Mouse (Mus musculus): ENCODE results near the gene Slc7a8.

Slc7a8 gene

GRCm38 (mm10) chr14:54678657-54679304, 103.0 kb downstream of the Slc7a8 start:
- TF ChIP-seq POU5F1 (IDR thresholded peaks at IDR 0.05; ENCODE audit: borderline replicate concordance, low read length) (no peak), NANOG (IDR thresholded peaks at IDR 0.05; ENCODE audit: borderline replicate concordance, low read length) (no peak), CTCF (conservative IDR thresholded peaks at IDR 0.05; ENCODE audit: low read length) (no peak)
- Histone ChIP-seq H3K9me3 (ENCODE audit: low read length) (no peaks in the 10 kb centered on the region), H3K4me1 (replicated peaks; ENCODE audit: low read depth, low read length) (peaks cover 6% of the 10 kb centered on the region), H3K4me3 (replicated peaks; ENCODE audit: low read length) (no peak overlapping the region), H3K36me3 (ENCODE audit: insufficient read depth, low read length) (peaks cover 73% of the 10 kb centered on the region), H3K27me3 (ENCODE audit: insufficient read depth, low read length) (no peaks in the 10 kb centered on the region)

- H3K4me3 ChIP-seq (replicated peaks; ENCODE audit: low read length): no peak overlapping the region
- H3K36me3 ChIP-seq (ENCODE audit: insufficient read depth, low read length): peaks cover 76% of the 10 kb centered on the region
- peaks cover 6% of the 10 kb centered on the region for H3K4me1 ChIP-seq (replicated peaks; ENCODE audit: low read depth, low read length)
- H3K9me3 ChIP-seq (ENCODE audit: low read length): no peaks in the 10 kb centered on the region
- no peaks in the 10 kb centered on the region for H3K27me3 ChIP-seq (ENCODE audit: insufficient read depth, low read length)
- TF ChIP-seq POU5F1 (IDR thresholded peaks at IDR 0.05; ENCODE audit: borderline replicate concordance, low read length) (no peak), CTCF (conservative IDR thresholded peaks at IDR 0.05; ENCODE audit: low read length) (no peak), NANOG (IDR thresholded peaks at IDR 0.05; ENCODE audit: borderline replicate concordance, low read length) (no peak)
Observed at GRCm38 (mm10) chr14:54676290-54676689, 105.5 kb downstream of the Slc7a8 start.

GRCm38 (mm10) chr14:54674317-54674716, 107.4 kb downstream of the Slc7a8 start:
- Histone ChIP-seq H3K27me3 (ENCODE audit: insufficient read depth, low read length) (no peaks in the 10 kb centered on the region), H3K4me3 (replicated peaks; ENCODE audit: low read length) (no peak overlapping the region), H3K9me3 (ENCODE audit: low read length) (no peaks in the 10 kb centered on the region), H3K4me1 (replicated peaks; ENCODE audit: low read depth, low read length) (peaks cover 6% of the 10 kb centered on the region), H3K36me3 (ENCODE audit: insufficient read depth, low read length) (peaks cover 78% of the 10 kb centered on the region)
- TF ChIP-seq CTCF (conservative IDR thresholded peaks at IDR 0.05; ENCODE audit: low read length) (no peak), NANOG (IDR thresholded peaks at IDR 0.05; ENCODE audit: borderline replicate concordance, low read length) (no peak), POU5F1 (IDR thresholded peaks at IDR 0.05; ENCODE audit: borderline replicate concordance, low read length) (no peak)

Data from E14TG2a.4 (cell line).